Mouse (Mus musculus) thymus, adult 2 months (tissue): ENCODE measurements at regions not wholly inside any gene's neighbourhood (a gene's known extent, or its start where the extent isn't known, plus 50 kb on each side); places are given as distances from the start of the nearest gene placed in this dataset.

Source experiments
- CTCF ChIP-seq: fragments of 200-500 bp; IDR thresholded peaks from 2 replicates; pipeline ENCODE4 v1.5.1; 2012; ENCODE audit warnings: mild to moderate bottlenecking, control low read depth, low read length, moderate library complexity, borderline replicate concordance; ENCODE audit not compliant: control insufficient read depth, poor library complexity, insufficient read depth; ENCODE audit errors: extremely low read depth
- POLR2A ChIP-seq: fragments of 200-500 bp; IDR thresholded peaks from 2 replicates; pipeline ENCODE4 v1.6.1; 2012; ENCODE audit warnings: mild to moderate bottlenecking, low read length, control low read depth, moderate library complexity; ENCODE audit not compliant: control insufficient read depth, poor library complexity, insufficient read depth; ENCODE audit errors: extremely low read depth

- TF ChIP-seq CTCF (no peak), POLR2A (no peak)
Measured at GRCm38 (mm10) chr15:74262587-74263210, 373.5 kb downstream of the Mroh4 start.
